Mouse (Mus musculus) CD8-positive naive resting alpha-beta T cell, adult 2 months (primary cell): ENCODE data around the gene Oprl1.

Experiments used
- DNase-seq, 2 experiments: peaks; one replicate each; pipeline ENCODE4 v3.0.0; 2022; ENCODE audit warnings: low read depth in 2 of 2, low spot score in 2 of 2

Gene Oprl1

GRCm38 (mm10) chr2:181763886-181764527 is 49.2 kb downstream of the Oprl1 start:
- DNase-seq, result no peak

GRCm38 (mm10) chr2:181764600-181764999 is 49.8 kb downstream of the Oprl1 start:
- no peak for DNase-seq

GRCm38 (mm10) chr2:181765251-181765650 is 50.4 kb downstream of the Oprl1 start:
- DNase-seq, result no peak

- no peak for DNase-seq
Measured at GRCm38 (mm10) chr2:181766672-181767557, 52.1 kb downstream of the Oprl1 start.

GRCm38 (mm10) chr2:181768451-181768850 is 53.6 kb downstream of the Oprl1 start:
- no peak for DNase-seq

- DNase-seq, result no peak
Measured at GRCm38 (mm10) chr2:181769397-181769796, 54.6 kb downstream of the Oprl1 start.
